Mouse (Mus musculus): ENCODE measurements around the gene Plk3.
"Not testable (repeated sequence)": the region's sequence is repeated elsewhere in the genome, so short reads cannot be mapped to it uniquely, and the experiment has no call there.

The Plk3 gene

GRCm38 (mm10) chr4:117133817-117134600 is at the start of gene Plk3:
Plk3 (minus strand) TSS chr4:117133963.
- peak; percentile 98 for DNase-seq (ENCODE audit: low spot score)

DNA sequence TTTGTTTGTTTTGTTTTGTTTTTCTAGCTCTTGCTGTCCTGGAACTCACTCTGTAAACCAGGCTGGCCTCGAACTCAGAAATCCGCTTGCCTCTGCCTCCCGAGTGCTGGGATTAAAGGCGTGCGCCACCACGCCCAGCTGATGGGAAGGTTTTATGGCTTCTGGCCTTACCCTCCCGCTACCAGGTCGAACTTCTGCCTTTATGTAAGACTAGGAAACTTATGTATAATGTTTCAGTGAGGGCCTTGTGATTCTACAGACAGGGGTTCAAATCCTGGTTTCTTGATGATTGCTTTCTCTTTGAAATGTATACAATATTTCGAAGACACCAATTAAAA is 49.0 kb upstream of the Plk3 start:
- not testable (repeated sequence) for DNase-seq (ENCODE audit: low spot score)

DNA sequence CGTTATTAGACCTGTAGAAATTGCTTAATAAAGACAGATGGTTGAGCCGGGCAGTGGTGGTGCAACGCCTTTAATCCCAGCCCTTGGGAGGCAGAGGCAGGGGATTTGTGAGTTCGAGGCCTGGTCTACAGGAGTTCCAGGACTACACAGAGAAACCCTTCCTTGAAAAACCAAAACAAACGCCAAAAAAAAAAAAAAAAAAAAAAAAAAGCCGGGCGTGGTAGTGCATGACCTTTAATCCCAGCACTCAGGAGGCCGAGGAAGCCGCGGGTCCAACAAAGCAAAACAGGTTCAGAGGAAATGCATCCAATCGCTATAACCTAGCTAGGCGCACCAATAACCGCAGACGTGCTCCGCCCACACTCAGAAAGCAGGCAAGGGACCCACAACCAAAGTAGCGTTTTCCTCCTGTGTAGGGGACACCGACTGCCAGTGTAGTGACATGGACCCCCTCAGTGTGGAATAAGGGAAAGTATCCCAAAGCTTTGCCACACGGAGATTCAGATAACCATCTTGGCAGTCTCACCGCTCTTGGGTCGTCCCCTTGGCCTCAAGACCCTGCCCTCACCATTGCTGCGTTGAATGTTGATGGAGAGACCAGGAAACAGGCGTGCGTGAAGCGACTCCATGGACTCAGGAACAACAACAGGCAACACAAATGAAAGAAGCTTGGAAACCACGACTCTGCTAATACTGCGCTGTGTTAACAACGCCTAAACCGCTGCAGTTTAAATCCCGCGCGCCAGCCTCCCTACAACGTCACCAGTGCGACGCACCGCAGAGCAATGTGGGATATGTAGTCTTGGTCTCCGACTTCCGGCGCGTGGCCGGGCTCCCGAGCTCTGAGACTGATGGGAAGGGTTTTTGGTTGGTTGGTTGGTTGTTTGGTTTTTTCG is 48.3 kb upstream of the Plk3 start, which contains the start of gene Kif2c:
TSS of gene Kif2c (minus strand) at position 777 of the 896 bp plus-strand sequence.
- DNase-seq (ENCODE audit: low spot score), result peak; percentile 92

DNA sequence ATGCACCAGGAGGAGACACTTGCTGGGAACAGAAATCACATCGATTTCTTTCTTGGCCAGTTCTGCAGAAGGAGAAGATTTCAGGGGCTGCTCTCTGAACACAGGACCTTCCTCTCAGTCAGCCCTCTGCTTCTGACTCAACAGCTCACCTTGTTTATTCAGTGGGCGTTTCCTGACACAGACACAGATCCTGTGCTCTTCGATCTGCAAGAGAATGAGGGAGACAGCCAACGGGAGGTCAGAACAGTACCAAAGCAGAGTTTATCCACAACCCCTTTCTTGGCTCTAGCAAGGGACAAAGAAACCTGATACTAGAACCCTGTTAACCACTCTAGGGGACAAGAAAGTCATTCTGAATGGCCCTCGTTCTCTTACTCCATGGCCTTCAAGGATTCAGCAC is 36.2 kb upstream of the Plk3 start:
- DNase-seq (ENCODE audit: low spot score), result no peak

GRCm38 (mm10) chr4:117161183-117161582 is 27.4 kb upstream of the Plk3 start:
- no peak for DNase-seq (ENCODE audit: low spot score)

GRCm38 (mm10) chr4:117159666-117160065 is 25.9 kb upstream of the Plk3 start:
- DNase-seq (ENCODE audit: low spot score), result no peak

DNA sequence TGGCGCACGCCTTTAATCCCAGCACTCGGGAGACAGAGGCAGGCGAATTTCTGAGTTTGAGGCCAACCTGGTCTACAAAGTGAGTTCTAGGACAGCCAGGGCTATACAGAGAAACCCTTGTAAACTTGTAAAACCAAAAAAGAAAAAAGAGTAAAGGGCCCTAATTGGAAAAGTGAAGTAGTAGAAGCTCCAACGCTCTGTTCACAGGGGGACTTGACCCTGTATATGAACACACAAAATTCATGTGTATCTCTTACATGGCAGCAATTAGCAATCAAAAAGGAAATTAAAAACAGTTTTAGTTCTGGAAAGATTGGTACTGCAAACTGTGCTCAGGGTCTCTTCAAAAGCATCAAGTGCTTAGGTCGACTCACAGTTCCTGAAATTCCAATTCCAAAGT is 22.6 kb upstream of the Plk3 start:
- no peak for DNase-seq (ENCODE audit: low spot score)

GRCm38 (mm10) chr4:117155792-117156355 is 22.1 kb upstream of the Plk3 start, which contains the start of gene Rps8:
Rps8 (minus strand) TSS chr4:117156243.
- peak; percentile 78 for DNase-seq (ENCODE audit: low spot score)

- DNase-seq (ENCODE audit: low spot score), result no peak
Measured at GRCm38 (mm10) chr4:117155020-117155791, 21.4 kb upstream of the Plk3 start.

GRCm38 (mm10) chr4:117152714-117153113 is 19.0 kb upstream of the Plk3 start:
- no peak for DNase-seq (ENCODE audit: low spot score)

- no peak for DNase-seq (ENCODE audit: low spot score)
Measured at GRCm38 (mm10) chr4:117151416-117151815, 17.7 kb upstream of the Plk3 start.

- DNase-seq (ENCODE audit: low spot score), result no peak
Measured at GRCm38 (mm10) chr4:117150212-117150733, 16.5 kb upstream of the Plk3 start.

GRCm38 (mm10) chr4:117149291-117150211 is 15.8 kb upstream of the Plk3 start:
- no peak for DNase-seq (ENCODE audit: low spot score)

GRCm38 (mm10) chr4:117148815-117149214 is 15.1 kb upstream of the Plk3 start:
- DNase-seq (ENCODE audit: low spot score), result no peak

- no peak for DNase-seq (ENCODE audit: low spot score)
Measured at GRCm38 (mm10) chr4:117148047-117148713, 14.4 kb upstream of the Plk3 start.

- DNase-seq (ENCODE audit: low spot score), result peak; percentile 90
Measured at GRCm38 (mm10) chr4:117146176-117146575, 12.4 kb upstream of the Plk3 start.

DNA sequence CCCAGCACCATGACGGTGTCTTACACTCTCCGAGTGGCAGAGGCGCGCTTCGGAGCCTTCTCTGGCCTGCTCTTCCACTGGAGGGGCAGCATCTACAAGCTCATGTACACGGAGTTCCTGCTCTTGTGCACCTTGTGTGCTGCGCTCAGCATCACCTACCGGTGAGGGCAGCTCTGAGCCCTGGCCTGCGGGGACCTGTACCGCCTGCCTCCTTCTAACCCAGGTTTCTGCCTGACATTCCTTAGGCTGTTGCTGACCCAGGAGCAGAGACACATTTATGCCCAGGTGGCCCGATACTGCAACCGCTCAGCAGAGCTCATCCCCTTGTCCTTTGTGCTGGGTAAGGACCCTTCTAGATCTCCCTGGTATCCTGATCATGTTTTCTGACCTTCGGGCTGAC is 11.5 kb upstream of the Plk3 start:
- no peak for DNase-seq (ENCODE audit: low spot score)

- DNase-seq (ENCODE audit: low spot score), result no peak
Measured at GRCm38 (mm10) chr4:117143023-117143422, 9.3 kb upstream of the Plk3 start.

DNA sequence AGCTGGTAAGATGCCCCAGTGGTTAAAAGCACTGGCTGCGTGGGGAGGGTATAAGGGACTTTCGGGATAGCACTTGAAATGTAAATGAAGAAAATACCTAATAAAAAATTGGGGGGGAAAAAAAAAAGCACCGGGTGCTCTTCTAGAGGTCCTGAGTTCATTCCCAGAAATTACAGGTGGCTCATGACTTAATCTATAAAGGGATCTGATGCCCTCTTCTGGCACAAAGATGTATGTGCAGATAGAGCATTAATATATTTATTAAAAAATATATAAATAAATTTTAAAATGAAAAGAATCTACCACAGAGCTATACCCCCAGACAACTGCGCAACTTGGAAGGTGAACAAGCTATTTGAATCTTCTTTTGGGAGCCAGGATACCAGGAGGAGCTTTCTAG is 6.8 kb upstream of the Plk3 start:
- no peak for DNase-seq (ENCODE audit: low spot score)

DNA sequence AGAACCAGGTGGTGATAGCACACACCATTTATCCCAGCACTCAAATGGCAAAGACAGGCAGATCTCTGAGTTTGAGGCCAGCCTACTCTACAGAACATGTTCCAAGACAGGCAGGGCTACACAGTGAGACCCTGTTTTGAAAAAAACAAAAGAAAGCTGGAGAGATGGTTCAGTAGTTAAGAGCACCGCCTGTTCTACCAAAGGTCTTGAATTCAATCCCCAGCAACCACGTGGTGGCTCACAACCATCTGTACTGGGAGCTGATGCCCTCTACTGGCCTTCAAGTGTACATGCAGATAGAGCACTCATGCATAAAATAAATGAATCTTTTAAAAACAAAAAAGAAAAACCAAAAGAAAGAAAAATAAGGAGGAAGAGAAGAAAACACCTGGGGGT is 5.5 kb upstream of the Plk3 start:
- peak; percentile 73 for DNase-seq (ENCODE audit: low spot score)
